Mouse (Mus musculus) liver, postnatal 0 days (tissue): ENCODE data around the gene 4932411N23Rik.
"Not testable (repeated sequence)": the region's sequence is repeated elsewhere in the genome, so short reads cannot be mapped to it uniquely, and the experiment has no call there.

Experiments used
- CTCF ChIP-seq: sonication (generic); IDR thresholded peaks from 2 replicates; pipeline ENCODE4 v1.5.1; 2016; ENCODE audit warnings: antibody characterized with exemption, low read depth
- EP300 ChIP-seq: IDR thresholded peaks from 2 replicates; pipeline ENCODE4 v1.6.1; 2016; ENCODE audit warnings: antibody characterized with exemption, low read depth, mild to moderate bottlenecking

- TF ChIP-seq CTCF, EP300: not testable (repeated sequence)
Observed at GRCm38 (mm10) chrX:126777643-126778042, 38.0 kb downstream of the 4932411N23Rik start.
